Mouse (Mus musculus) ES-Bruce4 (cell line): ENCODE measurements around the gene Tbc1d8. TPM values are rescaled to one million over a fixed set of nuclear protein-coding genes. Genes with fewer than 3 reads are reported as not detected.

ENCODE experiments used
- H3K27ac ChIP-seq: 2 replicates; pipeline ENCODE4 v1.5.1; 2012; ENCODE audit warnings: low read length, inconsistent platforms; ENCODE audit not compliant: insufficient read depth
- H3K27me3 ChIP-seq: 2 replicates; pipeline ENCODE4 v1.6.1; 2012; ENCODE audit warnings: mild to moderate bottlenecking, low read length, inconsistent platforms; ENCODE audit not compliant: control insufficient read depth, poor library complexity, insufficient read depth, severe bottlenecking
- H3K36me3 ChIP-seq: 2 replicates; pipeline ENCODE4 v1.6.1; 2012; ENCODE audit warnings: inconsistent platforms, mild to moderate bottlenecking, low read length, moderate library complexity; ENCODE audit not compliant: control insufficient read depth, poor library complexity, insufficient read depth, severe bottlenecking
- H3K4me1 ChIP-seq: one replicate; pipeline ENCODE4 v1.8.1; 2011; ENCODE audit warnings: low read length; ENCODE audit not compliant: control insufficient read depth, insufficient read depth
- H3K4me3 ChIP-seq: 2 replicates; pipeline ENCODE4 v1.5.1; 2011; ENCODE audit warnings: low read depth, mild to moderate bottlenecking, low read length
- H3K9ac ChIP-seq: 2 replicates; pipeline ENCODE4 v1.6.1; 2012; ENCODE audit warnings: low read depth, mild to moderate bottlenecking, inconsistent platforms; ENCODE audit not compliant: poor library complexity, severe bottlenecking
- H3K9me3 ChIP-seq: replicated peaks from 2 replicates; pipeline ENCODE4 v1.6.1; 2012; ENCODE audit warnings: mild to moderate bottlenecking, low read length, inconsistent platforms; ENCODE audit not compliant: control insufficient read depth, poor library complexity, insufficient read depth, severe bottlenecking
- CTCF ChIP-seq: IDR thresholded peaks from one replicate; pipeline ENCODE4 v1.8.1; 2011; ENCODE audit warnings: low read depth, low read length
- EP300 ChIP-seq: IDR thresholded peaks from 2 replicates; pipeline ENCODE4 v1.6.1; 2011; ENCODE audit warnings: low read depth, low read length; ENCODE audit not compliant: insufficient read depth
- POLR2A ChIP-seq: IDR thresholded peaks from one replicate; pipeline ENCODE4 v1.8.1; 2011; ENCODE audit warnings: low read length; ENCODE audit not compliant: insufficient read depth
- polyA plus RNA-seq: library from polyadenylated mRNA; stranded (reverse); fragments of >200 nt; gene quantifications from 2 replicates; pipeline ENCODE4 v1.2.4, GENCODE M21; 2011; ENCODE audit warnings: low read depth; ENCODE audit not compliant: missing spikeins, insufficient read depth, insufficient read length

Tbc1d8 gene
- polyA plus RNA-seq, 1 experiment: 35.2 TPM

- peaks cover 2% of the 10 kb centered on the region for H3K4me1 ChIP-seq
- TF ChIP-seq CTCF: peak; percentile 41
- no peak for TF ChIP-seq EP300
- H3K9ac ChIP-seq: no peak overlapping the region
- no peaks in the 10 kb centered on the region for H3K9me3 ChIP-seq
- H3K27me3 ChIP-seq: no peaks in the 10 kb centered on the region
- H3K36me3 ChIP-seq: no peaks in the 10 kb centered on the region
- no peak overlapping the region for H3K27ac ChIP-seq
- H3K4me3 ChIP-seq: peak overlapping the region; percentile 25
Observed at GRCm38 (mm10) chr1:39344981-39345600, 133.5 kb downstream of the Tbc1d8 start.

- Histone ChIP-seq H3K27ac (no peak overlapping the region), H3K4me3 (no peak overlapping the region), H3K36me3 (no peaks in the 10 kb centered on the region), H3K9ac (no peak overlapping the region), H3K4me1 (no peaks in the 10 kb centered on the region), H3K27me3 (no peaks in the 10 kb centered on the region), H3K9me3 (no peaks in the 10 kb centered on the region)
- no peak for TF ChIP-seq POLR2A
- no peak for TF ChIP-seq CTCF
- no peak for TF ChIP-seq EP300
Observed at GRCm38 (mm10) chr1:39343242-39343641, 135.3 kb downstream of the Tbc1d8 start.

- Histone ChIP-seq H3K9ac (no peak overlapping the region), H3K4me3 (no peak overlapping the region), H3K4me1 (no peaks in the 10 kb centered on the region), H3K9me3 (no peaks in the 10 kb centered on the region), H3K27me3 (no peaks in the 10 kb centered on the region), H3K27ac (no peak overlapping the region), H3K36me3 (no peaks in the 10 kb centered on the region)
- no peak for TF ChIP-seq POLR2A
- TF ChIP-seq CTCF: no peak
- TF ChIP-seq EP300: no peak
Observed at GRCm38 (mm10) chr1:39341807-39342206, 136.7 kb downstream of the Tbc1d8 start.

- H3K27ac ChIP-seq: no peak overlapping the region
- no peak overlapping the region for H3K4me3 ChIP-seq
- no peak overlapping the region for H3K9ac ChIP-seq
- H3K4me1 ChIP-seq: no peaks in the 10 kb centered on the region
- H3K36me3 ChIP-seq: no peaks in the 10 kb centered on the region
- TF ChIP-seq EP300 (no peak), POLR2A (no peak), CTCF (peak; percentile 72)
- no peaks in the 10 kb centered on the region for H3K9me3 ChIP-seq
- H3K27me3 ChIP-seq: no peaks in the 10 kb centered on the region
Observed at GRCm38 (mm10) chr1:39340647-39341046, 137.9 kb downstream of the Tbc1d8 start.

GRCm38 (mm10) chr1:39340156-39340555 lies 138.4 kb downstream of the Tbc1d8 start:
- Histone ChIP-seq H3K9me3 (no peaks in the 10 kb centered on the region), H3K4me1 (no peaks in the 10 kb centered on the region), H3K27ac (no peak overlapping the region), H3K4me3 (no peak overlapping the region), H3K36me3 (no peaks in the 10 kb centered on the region), H3K9ac (no peak overlapping the region), H3K27me3 (no peaks in the 10 kb centered on the region)
- no peak for TF ChIP-seq CTCF
- no peak for TF ChIP-seq POLR2A
- TF ChIP-seq EP300: no peak

GRCm38 (mm10) chr1:39339455-39339854 lies 139.1 kb downstream of the Tbc1d8 start:
- TF ChIP-seq CTCF (no peak), POLR2A (no peak), EP300 (no peak)
- H3K36me3 ChIP-seq: no peaks in the 10 kb centered on the region

More at GRCm38 (mm10) chr1:39339455-39339854, 139.1 kb downstream of the Tbc1d8 start:
- H3K27me3 ChIP-seq: no peaks in the 10 kb centered on the region
- H3K4me3 ChIP-seq: no peak overlapping the region
- no peak overlapping the region for H3K9ac ChIP-seq
- H3K9me3 ChIP-seq: no peaks in the 10 kb centered on the region
- H3K4me1 ChIP-seq: no peaks in the 10 kb centered on the region
- no peak overlapping the region for H3K27ac ChIP-seq
